Mouse (Mus musculus): ENCODE data around the gene Rbsn. TPM values are rescaled to one million over a fixed set of nuclear protein-coding genes. Genes with fewer than 3 reads are reported as not detected.

The Rbsn gene
- 5.8 TPM for polyA plus RNA-seq (2014; fragmentation: Illumina TruSeq; extraction: RNeasy Lipid Tissue Mini Kit (QIAGEN cat#74804); ENCODE audit: low read depth, low replicate concordance)

GRCm38 (mm10) chr6:92214773-92215449, at the start of gene Rbsn:
Rbsn (minus strand) TSS chr6:92214925.

GRCm38 (mm10) chr6:92244591-92244990, 29.9 kb upstream of the Rbsn start, which contains the start of gene Trh:
Trh (minus strand) TSS chr6:92244650.

GRCm38 (mm10) chr6:92183621-92184131, 31.0 kb downstream of the Rbsn start, which contains the start of gene Mrps25:
Mrps25 (minus strand) TSS chr6:92184033.

Other genes starting within 250 kb of the Rbsn start
- 3.5 TPM for gene Fgd5, start 236.0 kb downstream of the Rbsn start, polyA plus RNA-seq (2014; fragmentation: Illumina TruSeq; extraction: RNeasy Lipid Tissue Mini Kit (QIAGEN cat#74804); ENCODE audit: low read depth, low replicate concordance)
- 12.8 TPM for gene Nr2c2, start 123.5 kb downstream of the Rbsn start, polyA plus RNA-seq (2014; fragmentation: Illumina TruSeq; extraction: RNeasy Lipid Tissue Mini Kit (QIAGEN cat#74804); ENCODE audit: low read depth, low replicate concordance)
- gene Mrps25, start 30.9 kb downstream of the Rbsn start, polyA plus RNA-seq (2014; fragmentation: Illumina TruSeq; extraction: RNeasy Lipid Tissue Mini Kit (QIAGEN cat#74804); ENCODE audit: low read depth, low replicate concordance): 8.7 TPM
- gene Trh, start 29.7 kb upstream of the Rbsn start, polyA plus RNA-seq (2014; fragmentation: Illumina TruSeq; extraction: RNeasy Lipid Tissue Mini Kit (QIAGEN cat#74804); ENCODE audit: low read depth, low replicate concordance): not detected

Data from liver, adult 10 weeks (tissue).